Mouse (Mus musculus) ZHBTc4 (cell line): Measurements from ENCODE around the gene Acyp1.

Experiments used
- DNase-seq: peaks from one replicate; pipeline ENCODE4 v3.0.0-alpha.2; 2011; ENCODE audit warnings: low read depth, low spot score

The Acyp1 gene

GRCm38 (mm10) chr12:85237553-85237952, 50.7 kb downstream of the Acyp1 start:
- DNase-seq, result no peak

DNA sequence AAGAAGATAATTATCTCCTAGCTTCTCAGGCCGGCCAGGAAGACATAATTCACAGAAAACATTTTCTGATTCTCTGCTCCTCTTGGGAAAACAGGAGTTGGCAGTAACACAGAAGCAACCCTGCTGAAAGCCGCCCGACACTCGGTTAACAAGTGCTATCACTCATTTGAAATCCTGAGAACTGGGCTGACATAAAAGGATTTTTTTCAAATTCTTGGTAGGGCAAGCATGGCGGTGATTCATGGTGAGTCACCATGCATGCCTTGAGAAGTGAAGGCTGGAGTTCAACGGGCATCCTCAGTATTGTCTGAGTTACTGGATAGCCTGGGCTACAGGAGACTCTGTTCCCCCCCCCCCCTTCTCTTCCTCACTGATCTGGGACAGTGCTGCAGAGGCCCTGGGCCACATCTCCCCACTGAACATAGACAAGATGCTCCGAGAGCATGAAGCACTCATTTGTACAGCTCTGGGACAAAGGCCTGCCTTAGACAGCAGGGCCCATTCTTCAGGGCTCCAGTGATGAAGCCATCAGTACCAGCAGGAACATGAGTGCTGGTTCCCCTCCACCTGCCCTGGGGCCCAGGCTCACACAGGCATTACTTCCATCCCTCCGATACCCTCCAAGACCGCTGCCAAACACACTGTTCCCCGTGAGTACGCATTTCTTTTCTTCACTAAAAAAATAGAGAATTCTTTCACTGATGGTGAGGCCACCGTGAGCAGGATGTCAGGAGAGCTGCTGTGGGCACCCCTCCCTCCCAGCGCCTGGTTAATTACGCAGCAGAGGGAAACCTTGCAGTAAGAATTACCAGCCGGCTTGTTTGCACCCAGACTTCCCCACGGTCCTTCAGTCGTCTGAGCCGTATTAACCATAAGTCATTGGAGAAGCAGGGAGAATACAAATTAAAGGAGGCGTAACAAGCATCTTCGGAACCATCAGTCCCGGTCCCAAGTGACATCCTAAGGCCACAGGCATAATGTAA, 54.6 kb downstream of the Acyp1 start:
- no peak for DNase-seq

- no peak for DNase-seq
Measured at GRCm38 (mm10) chr12:85227876-85228599, 60.2 kb downstream of the Acyp1 start.

DNA sequence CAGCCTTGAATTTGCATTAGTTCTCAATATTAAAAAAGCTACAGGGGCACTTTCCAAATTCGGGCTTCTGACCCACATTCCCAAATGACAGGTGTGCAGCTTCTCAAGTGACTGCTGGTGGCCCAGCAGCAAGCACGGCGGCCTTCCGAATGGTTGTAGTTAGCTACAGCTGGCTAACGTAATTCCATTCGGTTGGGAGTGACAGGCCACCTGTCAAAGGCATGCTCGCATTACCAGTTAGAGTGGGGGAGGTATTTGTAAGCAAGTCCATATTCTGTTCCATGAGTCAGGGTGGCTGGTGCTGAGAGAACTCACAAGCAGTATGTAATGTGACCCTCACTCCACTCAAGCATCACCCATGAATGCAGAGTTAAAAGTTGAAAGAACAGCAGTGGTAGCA, 61.0 kb downstream of the Acyp1 start:
- no peak for DNase-seq
